ENCODE assay signal across 8 mouse cellular contexts in the genomic region with DNA sequence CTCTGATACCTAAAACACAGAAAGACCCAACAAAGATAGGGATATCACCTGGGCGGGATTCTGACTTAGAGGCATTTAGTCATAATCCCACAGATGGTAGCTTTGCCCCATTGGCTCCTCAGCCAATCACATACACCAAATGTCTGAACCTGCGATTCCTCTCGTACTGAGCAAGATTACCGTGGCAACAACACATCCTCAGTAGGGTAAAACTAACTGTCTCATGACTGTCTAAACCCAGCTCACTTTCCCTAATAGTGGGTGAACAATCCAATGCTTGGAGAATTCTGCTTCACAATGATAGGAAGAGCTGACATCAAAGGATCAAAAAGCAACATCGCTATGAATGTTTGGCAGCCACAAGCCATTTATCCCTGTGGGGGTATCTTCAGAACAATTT.
DNase-seq lines count a peak whose midpoint lies in the region; ATAC-seq and TF ChIP-seq lines count a peak whose summit lies in the region.

No protein-coding gene starts in this region.

- H3K36me3 ChIP-seq in heart, embryonic 12.5 days, result no peaks in the 10 kb centered on the region
- H3K36me3 ChIP-seq in midbrain, postnatal 0 days (ENCODE audit: insufficient read depth, low read length), result no peaks in the 10 kb centered on the region

- WGBS in heart, embryonic 12.5 days, result 79% methylated on average over 5 of the region's 5 CpGs
- WGBS in large intestine, adult 2 months, result 86% methylated on average over 5 of the region's 5 CpGs
- 86% methylated on average over 5 of the region's 5 CpGs for WGBS in midbrain, postnatal 0 days

- H3K9me3 ChIP-seq in heart, embryonic 12.5 days (replicated peaks), result no peaks in the 10 kb centered on the region
- H3K9me3 ChIP-seq in midbrain, postnatal 0 days (ENCODE audit: low read length), result no peaks in the 10 kb centered on the region

- DNase-seq in gastrocnemius, adult 18-20 months (ENCODE audit: low spot score), result peak; percentile 9
- no peak for DNase-seq in gastrocnemius, adult 2 months
- peak; percentile 88 for DNase-seq in A20 (ENCODE audit: low read depth, low spot score)
- peak; percentile 74 for DNase-seq in brain, embryonic 18.5 days (ENCODE audit: low read depth, low spot score)
- peak; percentile 99 for DNase-seq in large intestine, adult 2 months (ENCODE audit: low read depth, low spot score)
- DNase-seq in midbrain, postnatal 0 days (ENCODE audit: low spot score), result peak; percentile 70
- DNase-seq in frontal cortex, postnatal 10 days (ENCODE audit: low spot score in 2 of 2), result no peak

- H3K9ac ChIP-seq in heart, embryonic 12.5 days, result no peak overlapping the region
- no peak overlapping the region for H3K9ac ChIP-seq in midbrain, postnatal 0 days (replicated peaks; ENCODE audit: low read length, poor library complexity, severe bottlenecking)

- no peak overlapping the region for H3K4me3 ChIP-seq in gastrocnemius, adult 2 months
- no peak overlapping the region for H3K4me3 ChIP-seq in heart, embryonic 12.5 days
- H3K4me3 ChIP-seq in midbrain, postnatal 0 days (ENCODE audit: low read depth, low read length), result no peak overlapping the region

- no peaks in the 10 kb centered on the region for H3K4me1 ChIP-seq in heart, embryonic 12.5 days (replicated peaks)
- no peaks in the 10 kb centered on the region for H3K4me1 ChIP-seq in midbrain, postnatal 0 days (ENCODE audit: insufficient read depth, low read length)

- H3K27me3 ChIP-seq in heart, embryonic 12.5 days (replicated peaks), result no peaks in the 10 kb centered on the region
- H3K27me3 ChIP-seq in midbrain, postnatal 0 days (ENCODE audit: insufficient read depth, low read length), result no peaks in the 10 kb centered on the region

- peak; percentile 100 for ATAC-seq in heart, embryonic 12.5 days (ENCODE audit: insufficient number of reproducible peaks, low FRiP score)
- ATAC-seq in midbrain, postnatal 0 days (ENCODE audit: low FRiP score), result peak; percentile 94

- intact Hi-C loops in gastrocnemius, adult 2 months (cut with DNase I), result no loop called here

- no peak overlapping the region for H3K4me2 ChIP-seq in heart, embryonic 12.5 days
- H3K4me2 ChIP-seq in midbrain, postnatal 0 days (ENCODE audit: low read depth, low read length, poor library complexity, severe bottlenecking), result no peak overlapping the region

- no peak for TF ChIP-seq CTCF in gastrocnemius, adult 2 months (IDR thresholded peaks at IDR 0.05)
- no peak for TF ChIP-seq CTCF in midbrain, postnatal 0 days (IDR thresholded peaks at IDR 0.05)

- H3K27ac ChIP-seq in gastrocnemius, adult 2 months, result no peak overlapping the region
- H3K27ac ChIP-seq in heart, embryonic 12.5 days (ENCODE audit: poor library complexity, severe bottlenecking), result no peak overlapping the region
- H3K27ac ChIP-seq in midbrain, postnatal 0 days (ENCODE audit: low read depth, low read length), result no peak overlapping the region

Comparison
In these comparisons a context has a peak if more than half of its experiments do, and no peak if none do; other contexts are left out.
1. DNase-seq: peak in gastrocnemius, adult 18-20 months (single experiment), A20 (single experiment), brain, embryonic 18.5 days (single experiment), large intestine, adult 2 months (single experiment) and midbrain, postnatal 0 days (single experiment); none in gastrocnemius, adult 2 months (single experiment) and frontal cortex, postnatal 10 days (0 of 2).